Mouse (Mus musculus) heart, adult 2 months (tissue): ENCODE results near the gene Hist1h2aa.

ENCODE experiments used
- CTCF ChIP-seq: fragments of 200-600 bp; IDR thresholded peaks from 2 replicates; pipeline ENCODE4 v1.8.1; 2022; ENCODE audit warnings: antibody characterized with exemption, mild to moderate bottlenecking, moderate library complexity
- EP300 ChIP-seq: fragments of 200-500 bp; IDR thresholded peaks from 2 replicates; pipeline ENCODE4 v1.6.1; 2011; ENCODE audit warnings: low read depth, low read length, control low read depth; ENCODE audit not compliant: insufficient read depth
- POLR2A ChIP-seq: fragments of 200-500 bp; IDR thresholded peaks from 2 replicates; pipeline ENCODE4 v1.6.1; 2011; ENCODE audit warnings: mild to moderate bottlenecking, low read depth, low read length, control low read depth; ENCODE audit not compliant: insufficient read depth

- TF ChIP-seq CTCF (no peak), POLR2A (no peak), EP300 (no peak)
Observed at GRCm38 (mm10) chr13:23930461-23930860, 3.8 kb upstream of the Hist1h2aa start.
